Mouse (Mus musculus) lung, adult 2 months (tissue): Measurements from ENCODE around the gene Abcd3.

Source experiments
- CTCF ChIP-seq: fragments of 200-500 bp; IDR thresholded peaks from 2 replicates; pipeline ENCODE4 v1.5.1; 2011; ENCODE audit warnings: mild to moderate bottlenecking, low read length, control low read depth; ENCODE audit not compliant: insufficient read depth
- POLR2A ChIP-seq: fragments of 200-500 bp; IDR thresholded peaks from 2 replicates; pipeline ENCODE4 v1.6.1; 2011; ENCODE audit warnings: low read depth, mild to moderate bottlenecking, control low read depth, low read length, borderline replicate concordance; ENCODE audit errors: extremely low read depth

- TF ChIP-seq CTCF = peak; percentile 89
- TF ChIP-seq POLR2A = peak; percentile 14; the same call in 1 of the 2 replicates
Observed at GRCm38 (mm10) chr3:121736025-121736744, 78.9 kb downstream of the Abcd3 start.
